Mouse (Mus musculus): ENCODE data around the gene Ptprg.
"Not testable (repeated sequence)": the region's sequence is repeated elsewhere in the genome, so short reads cannot be mapped to it uniquely, and the experiment has no call there.

The Ptprg gene

GRCm38 (mm10) chr14:12199956-12200950 is 646.9 kb downstream of the Ptprg start:
- DNase-seq (ENCODE audit: low read depth, low spot score), result no peak

GRCm38 (mm10) chr14:12202214-12202613 is 648.9 kb downstream of the Ptprg start:
- DNase-seq (ENCODE audit: low read depth, low spot score), result no peak

GRCm38 (mm10) chr14:12203081-12203480 is 649.7 kb downstream of the Ptprg start:
- DNase-seq (ENCODE audit: low read depth, low spot score), result no peak

- no peak for DNase-seq (ENCODE audit: low read depth, low spot score)
Observed at GRCm38 (mm10) chr14:12206138-12206537, 652.8 kb downstream of the Ptprg start.

- no peak for DNase-seq (ENCODE audit: low read depth, low spot score)
Observed at GRCm38 (mm10) chr14:12208554-12208953, 655.2 kb downstream of the Ptprg start.

- DNase-seq (ENCODE audit: low read depth, low spot score), result no peak
Observed at GRCm38 (mm10) chr14:12218544-12219150, 665.3 kb downstream of the Ptprg start.

- no peak for DNase-seq (ENCODE audit: low read depth, low spot score)
Observed at GRCm38 (mm10) chr14:12219877-12220276, 666.5 kb downstream of the Ptprg start.

- DNase-seq (ENCODE audit: low read depth, low spot score), result no peak
Observed at GRCm38 (mm10) chr14:12220540-12220939, 667.2 kb downstream of the Ptprg start.

- no peak for DNase-seq (ENCODE audit: low read depth, low spot score)
Observed at GRCm38 (mm10) chr14:12221571-12221970, 668.2 kb downstream of the Ptprg start.

- DNase-seq (ENCODE audit: low read depth, low spot score), result no peak
Observed at GRCm38 (mm10) chr14:12243726-12244125, 690.4 kb downstream of the Ptprg start.

- DNase-seq (ENCODE audit: low read depth, low spot score), result no peak
Observed at GRCm38 (mm10) chr14:12276031-12276430, 722.7 kb downstream of the Ptprg start.

- no peak for DNase-seq (ENCODE audit: low read depth, low spot score)
Observed at GRCm38 (mm10) chr14:12283641-12284040, 730.3 kb downstream of the Ptprg start, which contains the start of gene Gm49355. Gene Gm49355 (plus strand): TSS chr14:12283976.

- peak; percentile 74 for DNase-seq (ENCODE audit: low read depth, low spot score)
Observed at GRCm38 (mm10) chr14:12284141-12284912, 731.0 kb downstream of the Ptprg start, which contains the start of gene 3830406C13Rik. Gene 3830406C13Rik (plus strand): TSS chr14:12284173.

GRCm38 (mm10) chr14:12289747-12290146 is 736.4 kb downstream of the Ptprg start:
- DNase-seq (ENCODE audit: low read depth, low spot score), result not testable (repeated sequence)
